Mouse (Mus musculus): ENCODE measurements around the gene Pde4a. TPM values are rescaled to one million over a fixed set of nuclear protein-coding genes. Genes with fewer than 3 reads are reported as not detected.

Gene Pde4a
- polyA plus RNA-seq, 1 experiment from 2014 or later: 12.8 TPM

- Histone ChIP-seq H3K27me3 (peaks cover 51% of the 10 kb centered on the region), H3K9ac (peak overlapping the region; percentile 12; the same call in 1 of the 2 replicates), H3K4me3 (replicated peaks) (no peak overlapping the region), H3K27ac (peak overlapping the region; percentile 53; the same call in 1 of the 2 replicates), H3K36me3 (replicated peaks) (no peaks in the 10 kb centered on the region), H3K4me1 (peaks cover 36% of the 10 kb centered on the region), H3K4me2 (peak overlapping the region; percentile 27), H3K9me3 (no peaks in the 10 kb centered on the region)
- WGBS: 12% methylated on average over 30 of the region's 30 CpGs
- ATAC-seq (ENCODE audit: low FRiP score): peak; percentile 41; the same call in 1 of the 2 replicates
These were observed 2.9 kb downstream of the Pde4a start for GRCm38 (mm10) chr9:21168161-21169123.

- Histone ChIP-seq H3K27ac (no peak overlapping the region), H3K9me3 (no peaks in the 10 kb centered on the region), H3K9ac (no peak overlapping the region), H3K4me2 (0 out of 2 replicates have a peak overlapping the region, but pooled peaks have one; percentile 27), H3K4me1 (peaks cover 33% of the 10 kb centered on the region), H3K27me3 (peaks cover 44% of the 10 kb centered on the region), H3K36me3 (replicated peaks) (no peaks in the 10 kb centered on the region), H3K4me3 (replicated peaks) (no peak overlapping the region)
- ATAC-seq (ENCODE audit: low FRiP score): 0 out of 2 replicates have a peak, but pooled peaks have one; percentile 3
- WGBS: 38% methylated on average over 1 of the region's 1 CpGs
These were observed 3.6 kb downstream of the Pde4a start for GRCm38 (mm10) chr9:21169157-21169556.

GRCm38 (mm10) chr9:21172364-21172763 lies 6.8 kb downstream of the Pde4a start:
- Histone ChIP-seq H3K4me2 (no peak overlapping the region), H3K27me3 (peaks cover 12% of the 10 kb centered on the region), H3K9me3 (no peaks in the 10 kb centered on the region), H3K36me3 (replicated peaks) (no peaks in the 10 kb centered on the region), H3K9ac (no peak overlapping the region), H3K27ac (no peak overlapping the region), H3K4me3 (replicated peaks) (no peak overlapping the region), H3K4me1 (peaks cover 12% of the 10 kb centered on the region)
- 84% methylated on average over 6 of the region's 6 CpGs for WGBS
- ATAC-seq (ENCODE audit: low FRiP score): no peak

- no peak overlapping the region for H3K27ac ChIP-seq
- no peak overlapping the region for H3K4me2 ChIP-seq
- H3K27me3 ChIP-seq: peaks cover 47% of the 10 kb centered on the region
- no peak overlapping the region for H3K9ac ChIP-seq
- H3K4me3 ChIP-seq (replicated peaks): no peak overlapping the region
- H3K9me3 ChIP-seq: no peaks in the 10 kb centered on the region
- peaks cover 14% of the 10 kb centered on the region for H3K4me1 ChIP-seq
- WGBS: 71% methylated on average over 4 of the region's 4 CpGs
- no peak for ATAC-seq (ENCODE audit: low FRiP score)
- no peaks in the 10 kb centered on the region for H3K36me3 ChIP-seq (replicated peaks)
These were observed 14.9 kb downstream of the Pde4a start for GRCm38 (mm10) chr9:21180402-21180801.

- Histone ChIP-seq H3K9me3 (no peaks in the 10 kb centered on the region), H3K9ac (no peak overlapping the region), H3K36me3 (replicated peaks) (no peaks in the 10 kb centered on the region), H3K27me3 (peaks cover 52% of the 10 kb centered on the region), H3K27ac (no peak overlapping the region), H3K4me3 (replicated peaks) (no peak overlapping the region), H3K4me1 (peaks cover 14% of the 10 kb centered on the region), H3K4me2 (no peak overlapping the region)
- no peak for ATAC-seq (ENCODE audit: low FRiP score)
- WGBS: 52% methylated on average over 1 of the region's 1 CpGs
These were observed 15.3 kb downstream of the Pde4a start for GRCm38 (mm10) chr9:21180841-21181240.

- ATAC-seq (ENCODE audit: low FRiP score): no peak
These were observed 16.1 kb downstream of the Pde4a start for GRCm38 (mm10) chr9:21181421-21182220.

GRCm38 (mm10) chr9:21183421-21183820 lies 17.9 kb downstream of the Pde4a start:
- no peak overlapping the region for H3K4me3 ChIP-seq (replicated peaks)
- no peak overlapping the region for H3K4me2 ChIP-seq
- WGBS: 86% methylated on average over 6 of the region's 6 CpGs
- H3K9ac ChIP-seq: no peak overlapping the region
- peaks cover 14% of the 10 kb centered on the region for H3K4me1 ChIP-seq
- no peak for ATAC-seq (ENCODE audit: low FRiP score)
- no peak overlapping the region for H3K27ac ChIP-seq
- no peaks in the 10 kb centered on the region for H3K36me3 ChIP-seq (replicated peaks)
- peaks cover 59% of the 10 kb centered on the region for H3K27me3 ChIP-seq
- H3K9me3 ChIP-seq: no peaks in the 10 kb centered on the region

More at GRCm38 (mm10) chr9:21181421-21182220, 16.1 kb downstream of the Pde4a start:
- H3K36me3 ChIP-seq (replicated peaks): no peaks in the 10 kb centered on the region
- H3K27ac ChIP-seq: no peak overlapping the region
- 9% methylated on average over 48 of the region's 48 CpGs for WGBS
- H3K27me3 ChIP-seq: peaks cover 59% of the 10 kb centered on the region
- H3K4me2 ChIP-seq: peak overlapping the region; percentile 40
- peak overlapping the region; percentile 15 for H3K4me3 ChIP-seq (replicated peaks)
- no peak overlapping the region for H3K9ac ChIP-seq
- H3K9me3 ChIP-seq: no peaks in the 10 kb centered on the region
- H3K4me1 ChIP-seq: peaks cover 14% of the 10 kb centered on the region

GRCm38 (mm10) chr9:21183905-21184413 lies 18.4 kb downstream of the Pde4a start:
- Histone ChIP-seq H3K9me3 (no peaks in the 10 kb centered on the region), H3K4me2 (peak overlapping the region; percentile 42), H3K36me3 (replicated peaks) (no peaks in the 10 kb centered on the region), H3K9ac (0 out of 2 replicates have a peak overlapping the region, but pooled peaks have one; percentile 13), H3K27me3 (peaks cover 59% of the 10 kb centered on the region), H3K27ac (no peak overlapping the region), H3K4me1 (peaks cover 14% of the 10 kb centered on the region), H3K4me3 (replicated peaks) (peak overlapping the region; percentile 24)
- 5% methylated on average over 34 of the region's 34 CpGs for whole genome bisulfite sequencing
- ATAC-seq (ENCODE audit: low FRiP score): no peak

- Histone ChIP-seq H3K27ac (no peak overlapping the region), H3K9ac (no peak overlapping the region), H3K36me3 (replicated peaks) (no peaks in the 10 kb centered on the region), H3K4me2 (no peak overlapping the region), H3K9me3 (no peaks in the 10 kb centered on the region), H3K4me3 (replicated peaks) (no peak overlapping the region), H3K27me3 (peaks cover 59% of the 10 kb centered on the region), H3K4me1 (peaks cover 14% of the 10 kb centered on the region)
- 35% methylated on average over 2 of the region's 2 CpGs for WGBS
- no peak for ATAC-seq (ENCODE audit: low FRiP score)
These were observed 19.2 kb downstream of the Pde4a start for GRCm38 (mm10) chr9:21184733-21185132.

- WGBS: 89% methylated on average over 5 of the region's 5 CpGs
- H3K27ac ChIP-seq: no peak overlapping the region
- no peaks in the 10 kb centered on the region for H3K36me3 ChIP-seq (replicated peaks)
- H3K4me3 ChIP-seq (replicated peaks): no peak overlapping the region
- no peak for ATAC-seq (ENCODE audit: low FRiP score)
- H3K4me2 ChIP-seq: no peak overlapping the region
- no peak overlapping the region for H3K9ac ChIP-seq
- H3K27me3 ChIP-seq: peaks cover 55% of the 10 kb centered on the region
- H3K9me3 ChIP-seq: no peaks in the 10 kb centered on the region
- peaks cover 14% of the 10 kb centered on the region for H3K4me1 ChIP-seq
These were observed 19.9 kb downstream of the Pde4a start for GRCm38 (mm10) chr9:21185436-21185835.

GRCm38 (mm10) chr9:21189905-21190304 lies 24.4 kb downstream of the Pde4a start:
- no peak overlapping the region for H3K4me2 ChIP-seq
- no peak overlapping the region for H3K9ac ChIP-seq
- H3K9me3 ChIP-seq: no peaks in the 10 kb centered on the region
- H3K27ac ChIP-seq: no peak overlapping the region
- 46% methylated on average over 7 of the region's 7 CpGs for WGBS
- no peak overlapping the region for H3K4me3 ChIP-seq (replicated peaks)
- peaks cover under 1% of the 10 kb centered on the region; the same call in 1 of the 2 replicates for H3K4me1 ChIP-seq
- ATAC-seq (ENCODE audit: low FRiP score): no peak
- no peaks in the 10 kb centered on the region for H3K36me3 ChIP-seq (replicated peaks)
- H3K27me3 ChIP-seq: peaks cover 17% of the 10 kb centered on the region

- H3K4me3 ChIP-seq (replicated peaks): no peak overlapping the region
- no peak for ATAC-seq (ENCODE audit: low FRiP score)
- no peak overlapping the region for H3K4me2 ChIP-seq
- H3K4me1 ChIP-seq: peaks cover 3% of the 10 kb centered on the region
- no peaks in the 10 kb centered on the region for H3K36me3 ChIP-seq (replicated peaks)
- H3K27ac ChIP-seq: no peak overlapping the region
- no peak overlapping the region for H3K9ac ChIP-seq
- WGBS: 84% methylated on average over 3 of the region's 3 CpGs
- peaks cover 9% of the 10 kb centered on the region for H3K27me3 ChIP-seq
- H3K9me3 ChIP-seq: no peaks in the 10 kb centered on the region
These were observed 25.2 kb downstream of the Pde4a start for GRCm38 (mm10) chr9:21190670-21191069.
